Mouse (Mus musculus) intestine, postnatal 0 days (tissue): ENCODE results near the gene Spink2. TPM values are rescaled to one million over a fixed set of nuclear protein-coding genes. Genes with fewer than 3 reads are reported as not detected.

Experiments used
- ATAC-seq: fragments of 200-750 bp; cut with Nextera tagmentation; 2 replicates; pipeline ENCODE4 v1.8.0; 2017; ENCODE audit warnings: mild to moderate bottlenecking, moderate TSS enrichment, moderate library complexity
- H3K27ac ChIP-seq: fragments of 300-500 bp; sonication (generic); 2 replicates; pipeline ENCODE4 v1.5.1; 2014; ENCODE audit warnings: mild to moderate bottlenecking, low read depth, low read length, moderate library complexity
- H3K27me3 ChIP-seq: fragments of 300-500 bp; sonication (generic); replicated peaks from 2 replicates; pipeline ENCODE4 v1.6.1; 2014; ENCODE audit warnings: low read length, mixed read lengths; ENCODE audit not compliant: control insufficient read depth, insufficient read depth
- H3K36me3 ChIP-seq: fragments of 300-500 bp; sonication (generic); 2 replicates; pipeline ENCODE4 v1.6.1; 2014; ENCODE audit warnings: mild to moderate bottlenecking, moderate library complexity; ENCODE audit not compliant: control insufficient read depth, insufficient read depth
- H3K4me1 ChIP-seq: fragments of 300-500 bp; sonication (generic); replicated peaks from 2 replicates; pipeline ENCODE4 v1.6.1; 2014; ENCODE audit warnings: antibody characterized with exemption, low read length, mixed read lengths; ENCODE audit not compliant: control insufficient read depth, insufficient read depth
- H3K4me2 ChIP-seq: fragments of 300-500 bp; sonication (generic); replicated peaks from 2 replicates; pipeline ENCODE4 v1.6.1; 2014; ENCODE audit warnings: low read depth, mild to moderate bottlenecking, moderate library complexity
- H3K4me3 ChIP-seq: fragments of 300-500 bp; sonication (generic); 2 replicates; pipeline ENCODE4 v1.5.1; 2014; ENCODE audit warnings: low read depth, low read length
- H3K9ac ChIP-seq: fragments of 300-500 bp; sonication (generic); 2 replicates; pipeline ENCODE4 v1.6.1; 2014; ENCODE audit warnings: mild to moderate bottlenecking, low read depth, low read length
- H3K9me3 ChIP-seq: fragments of 300-500 bp; sonication (generic); 2 replicates; pipeline ENCODE4 v1.6.1; 2016; ENCODE audit warnings: mixed run types; ENCODE audit not compliant: control insufficient read depth
- CTCF ChIP-seq: sonication (generic); IDR thresholded peaks from 2 replicates; pipeline ENCODE4 v1.5.1; 2016; ENCODE audit warnings: low read depth, mild to moderate bottlenecking, control low read depth, antibody characterized with exemption, moderate library complexity
- WGBS: fragments of 180-500 bp; shearing (Covaris S2); extraction: QIAGEN DNeasy Blood & Tissue Kit; methylation state at CpG from one replicate; pipeline ENCODE4 v1.1.7; 2014; 5-methylcytosine and 5-hydroxymethylcytosine counted together
- polyA plus RNA-seq: library from polyadenylated mRNA; unstranded; fragments of >200 nt; fragmentation: Nextera tagmentation; extraction: Ambion mirVana; gene quantifications from 2 replicates; pipeline ENCODE4 v1.2.1, GENCODE M21; 2015

The Spink2 gene
- polyA plus RNA-seq, 1 experiment from 2014 or later = 1.4 TPM

DNA sequence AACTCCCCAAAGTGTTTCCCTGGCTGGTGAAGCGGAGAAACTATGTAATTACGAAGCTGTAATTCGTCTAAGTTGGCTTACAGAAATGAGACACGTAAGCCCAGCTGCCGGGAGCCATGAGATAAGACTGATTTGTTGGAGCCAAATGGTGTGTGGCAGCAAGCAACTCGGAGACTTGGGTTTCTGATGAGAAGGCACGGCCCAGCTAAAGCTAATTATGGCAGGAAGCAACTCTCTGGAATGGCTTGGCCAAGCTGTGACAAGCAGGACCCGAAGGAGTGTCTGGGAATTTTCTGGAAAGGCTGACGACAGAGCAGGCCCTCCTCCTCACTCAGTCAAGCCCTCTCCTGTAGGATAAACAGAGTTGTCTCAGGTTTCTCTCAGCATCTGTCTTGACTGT lies 33.3 kb downstream of the Spink2 start:
- WGBS = 39% methylated on average over 9 of the region's 9 CpGs
- Histone ChIP-seq H3K36me3 (no peaks in the 10 kb centered on the region), H3K4me1 (no peaks in the 10 kb centered on the region), H3K27ac (no peak overlapping the region), H3K27me3 (no peaks in the 10 kb centered on the region), H3K4me2 (no peak overlapping the region), H3K9ac (no peak overlapping the region), H3K9me3 (no peaks in the 10 kb centered on the region), H3K4me3 (no peak overlapping the region)
- no peak for TF ChIP-seq CTCF
- ATAC-seq = no peak

DNA sequence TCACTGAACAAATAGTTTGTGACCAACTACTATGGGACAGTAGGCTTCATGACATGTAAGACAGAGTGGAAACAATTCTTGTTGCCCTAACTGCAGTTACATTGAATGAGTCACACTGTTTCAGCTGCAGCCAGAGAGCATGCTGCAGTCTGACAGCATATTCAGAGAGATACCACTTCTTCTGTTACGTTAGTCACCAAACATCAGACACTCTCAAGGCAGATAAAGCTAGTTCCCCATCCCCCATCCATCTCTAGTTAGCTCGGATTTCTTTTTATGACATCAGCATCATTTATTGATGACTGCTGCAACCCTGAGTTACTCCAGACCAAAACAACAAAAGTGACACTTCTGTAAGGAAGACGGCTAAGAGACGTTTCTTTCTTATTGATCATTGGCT lies 36.5 kb downstream of the Spink2 start:
- no peak overlapping the region for H3K9ac ChIP-seq
- H3K4me3 ChIP-seq = no peak overlapping the region
- no peaks in the 10 kb centered on the region for H3K27me3 ChIP-seq
- no peaks in the 10 kb centered on the region for H3K9me3 ChIP-seq
- WGBS = 51% methylated on average over 4 of the region's 4 CpGs
- no peaks in the 10 kb centered on the region for H3K4me1 ChIP-seq
- no peak for ATAC-seq
- no peak overlapping the region for H3K4me2 ChIP-seq
- H3K27ac ChIP-seq = no peak overlapping the region
- H3K36me3 ChIP-seq = no peaks in the 10 kb centered on the region
- TF ChIP-seq CTCF = no peak

DNA sequence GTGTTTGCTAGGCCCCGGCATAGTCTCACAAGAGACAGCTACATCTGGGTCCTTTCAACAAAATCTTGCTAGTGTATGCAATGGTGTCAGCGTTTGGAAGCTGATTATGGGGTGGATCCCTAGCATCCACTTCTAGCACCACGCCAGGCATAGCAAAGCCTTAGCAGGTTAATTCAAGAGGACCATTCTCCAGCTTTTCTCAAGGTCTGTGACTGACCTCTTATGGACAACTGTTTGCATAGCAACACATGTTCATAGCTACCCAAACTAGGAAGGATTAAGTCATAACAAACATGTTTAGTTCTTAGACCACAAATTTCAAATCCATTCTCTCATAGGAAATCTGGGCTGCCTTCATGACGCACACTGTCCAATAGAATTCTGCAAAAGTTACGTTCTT lies 40.7 kb downstream of the Spink2 start:
- Histone ChIP-seq H3K9me3 (no peaks in the 10 kb centered on the region), H3K27me3 (no peaks in the 10 kb centered on the region), H3K9ac (no peak overlapping the region), H3K4me1 (no peaks in the 10 kb centered on the region), H3K4me3 (no peak overlapping the region), H3K4me2 (no peak overlapping the region), H3K27ac (no peak overlapping the region), H3K36me3 (no peaks in the 10 kb centered on the region)
- whole genome bisulfite sequencing = 53% methylated on average over 4 of the region's 5 CpGs
- peak; percentile 87 for TF ChIP-seq CTCF
- ATAC-seq = no peak

DNA sequence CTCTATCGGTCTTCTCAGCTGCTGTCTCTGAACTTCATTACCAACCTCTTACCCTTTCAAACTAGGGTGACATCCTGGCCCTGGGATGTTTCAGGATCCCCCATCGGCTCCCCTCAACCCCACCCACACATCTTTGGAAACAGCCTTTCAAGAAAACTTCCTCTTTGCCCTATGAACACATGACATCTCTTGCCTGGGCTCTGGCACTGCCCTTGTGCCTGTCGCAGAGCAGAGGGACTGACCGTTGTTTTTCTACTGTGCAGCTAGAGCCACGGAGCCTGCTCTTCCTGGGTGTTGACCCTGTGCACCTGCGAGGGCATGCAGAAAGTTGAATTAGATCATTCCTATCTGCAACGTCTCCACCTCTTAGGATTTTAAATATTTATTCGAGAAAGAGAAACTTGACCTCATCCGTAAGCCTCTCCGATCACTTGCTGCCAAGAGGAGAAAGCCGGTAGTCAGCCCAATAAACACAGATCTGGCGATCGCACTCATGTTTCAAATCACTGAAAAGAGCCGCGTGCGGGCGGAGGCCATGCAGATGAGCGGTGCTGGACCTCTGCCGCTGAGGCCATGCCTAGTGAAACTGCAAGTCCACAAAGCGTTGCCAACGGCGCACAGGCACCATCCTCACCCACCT lies 43.8 kb downstream of the Spink2 start:
- H3K4me2 ChIP-seq = 0 out of 2 replicates have a peak overlapping the region, but pooled peaks have one; percentile 9
- 66% methylated on average over 22 of the region's 22 CpGs for WGBS
- H3K9me3 ChIP-seq = no peaks in the 10 kb centered on the region
- H3K36me3 ChIP-seq = no peaks in the 10 kb centered on the region
- no peak overlapping the region for H3K27ac ChIP-seq
- no peaks in the 10 kb centered on the region for H3K27me3 ChIP-seq
- no peak overlapping the region for H3K9ac ChIP-seq
- no peak for TF ChIP-seq CTCF
- no peak for ATAC-seq
- H3K4me1 ChIP-seq = no peaks in the 10 kb centered on the region
- H3K4me3 ChIP-seq = no peak overlapping the region

DNA sequence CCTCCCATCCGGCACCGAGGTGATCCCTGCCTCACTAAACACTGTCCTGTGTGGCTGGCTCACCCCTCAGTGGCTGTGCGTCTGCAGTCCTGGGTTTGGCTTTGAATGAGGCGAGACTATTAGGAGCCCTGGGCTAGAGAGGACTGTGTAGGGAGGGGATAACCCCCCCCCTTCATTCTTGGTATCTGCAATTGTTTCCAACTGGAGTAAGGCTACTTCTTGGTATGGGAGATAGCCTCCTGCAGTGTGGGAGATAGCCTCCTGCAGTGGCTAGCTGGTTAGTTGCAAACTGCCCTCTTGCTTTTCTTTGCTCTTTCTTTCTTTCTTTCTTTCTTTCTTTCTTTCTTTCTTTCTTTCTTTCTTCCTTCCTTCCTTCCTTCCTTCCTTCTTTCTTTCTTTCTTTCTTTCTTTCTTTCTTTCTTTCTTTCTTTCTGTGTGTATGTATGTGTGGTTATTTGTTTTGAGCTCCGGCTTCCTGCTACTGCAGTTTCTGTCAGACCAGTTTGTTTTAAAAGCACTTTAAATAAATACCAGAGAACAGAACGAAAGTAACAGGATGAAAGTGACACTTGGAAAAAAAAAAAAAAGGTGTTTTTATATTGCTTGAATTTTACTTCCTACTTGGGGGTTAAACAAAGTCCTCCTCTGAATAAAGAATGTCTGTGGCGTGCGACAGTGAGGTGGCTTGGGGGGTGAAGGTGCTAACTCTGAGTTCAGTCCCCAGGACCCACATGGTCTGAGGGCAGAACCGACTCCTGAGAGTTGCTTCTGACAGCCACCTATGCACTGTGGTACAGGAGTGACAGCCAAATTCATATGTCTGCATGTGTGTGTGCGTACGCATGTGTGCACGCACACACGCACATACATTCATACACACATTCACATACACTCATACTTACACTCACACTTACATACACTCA lies 45.3 kb downstream of the Spink2 start:
- Histone ChIP-seq H3K36me3 (no peaks in the 10 kb centered on the region), H3K9me3 (no peaks in the 10 kb centered on the region), H3K4me3 (no peak overlapping the region), H3K27me3 (no peaks in the 10 kb centered on the region), H3K4me2 (no peak overlapping the region), H3K27ac (no peak overlapping the region), H3K4me1 (no peaks in the 10 kb centered on the region), H3K9ac (no peak overlapping the region)
- no peak for ATAC-seq
- WGBS = 66% methylated on average over 13 of the region's 13 CpGs
- no peak for TF ChIP-seq CTCF

DNA sequence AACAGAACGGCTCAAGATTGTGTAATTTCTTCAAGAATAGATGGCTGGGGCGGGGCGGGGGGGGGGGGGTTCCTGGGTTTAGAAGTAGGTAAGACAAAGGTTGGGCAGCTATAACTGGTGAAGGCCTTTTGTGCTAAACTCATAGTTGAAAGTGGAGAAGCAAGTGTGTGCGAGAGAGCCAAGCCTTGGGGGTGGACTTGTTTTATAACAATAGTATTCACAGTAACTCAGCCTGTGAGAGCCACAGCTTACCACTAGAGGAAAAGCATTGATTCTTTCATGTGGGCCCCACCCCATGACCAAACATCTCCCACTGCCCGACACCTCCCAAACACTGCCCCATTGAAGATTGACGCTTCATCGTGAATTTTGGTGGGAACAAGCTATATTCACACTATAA lies 47.7 kb downstream of the Spink2 start:
- 0 out of 2 replicates have a peak, but pooled peaks have one; percentile 40 for ATAC-seq
- no peak overlapping the region for H3K27ac ChIP-seq
- no peak overlapping the region for H3K4me2 ChIP-seq
- no peak overlapping the region for H3K9ac ChIP-seq
- 0 out of 2 replicates have a peak, but pooled peaks have one; percentile 4 for TF ChIP-seq CTCF
- H3K4me1 ChIP-seq = no peaks in the 10 kb centered on the region
- H3K36me3 ChIP-seq = no peaks in the 10 kb centered on the region
- H3K27me3 ChIP-seq = no peaks in the 10 kb centered on the region
- no peak overlapping the region for H3K4me3 ChIP-seq
- no peaks in the 10 kb centered on the region for H3K9me3 ChIP-seq
- 53% methylated on average over 7 of the region's 7 CpGs for WGBS
